Mouse (Mus musculus): Measurements from ENCODE around the gene Ankub1.
A peak's percentile ranks its signal among the peaks of the same experiment; 100 is the strongest.

GRCm38 (mm10) chr3:57663731-57664130, 28.9 kb downstream of the Ankub1 start:
- TF ChIP-seq EP300 (optimal IDR thresholded peaks at IDR 0.05) (no peak), CTCF (IDR thresholded peaks at IDR 0.05; ENCODE audit: low read depth) (peak; percentile 83)
